Mouse (Mus musculus) frontal cortex, adult 2 months (tissue): ENCODE data around the gene Tnfsf10. TPM values are rescaled to one million over a fixed set of nuclear protein-coding genes. Genes with fewer than 3 reads are reported as not detected.

Experiments
- DNase-seq, 2 experiments: peaks; one replicate each; pipeline ENCODE4 v3.0.0; 2022; ENCODE audit warnings: low spot score in 1 of 2; ENCODE audit errors: extremely low spot score in 1 of 2
- polyA plus RNA-seq: library from polyadenylated mRNA; depleted of rRNA; stranded (reverse); fragments of >200 nt; gene quantifications from 2 replicates; pipeline ENCODE4 v1.2.3, GENCODE M21; 2012

Gene Tnfsf10
- polyA plus RNA-seq, 1 experiment: 2.2 TPM

GRCm38 (mm10) chr3:27302339-27303022 lies 14.3 kb upstream of the Tnfsf10 start:
- DNase-seq: no peak

GRCm38 (mm10) chr3:27306815-27307214 lies 10.0 kb upstream of the Tnfsf10 start:
- no peak for DNase-seq

GRCm38 (mm10) chr3:27310973-27311372 lies 5.9 kb upstream of the Tnfsf10 start:
- peak in 1 of 2 experiments; percentile 30 for DNase-seq

- DNase-seq: no peak
These were observed 5.4 kb upstream of the Tnfsf10 start for GRCm38 (mm10) chr3:27311475-27311874.

GRCm38 (mm10) chr3:27314506-27315164 lies 2.2 kb upstream of the Tnfsf10 start:
- DNase-seq: no peak

- DNase-seq: peak in 1 of 2 experiments; percentile 10
These were observed 628 bp downstream of the Tnfsf10 start for GRCm38 (mm10) chr3:27317288-27318024.

GRCm38 (mm10) chr3:27319650-27320049 lies 2.8 kb downstream of the Tnfsf10 start:
- no peak for DNase-seq

- no peak for DNase-seq
These were observed 4.0 kb downstream of the Tnfsf10 start for GRCm38 (mm10) chr3:27320613-27321495.

GRCm38 (mm10) chr3:27322591-27322990 lies 5.8 kb downstream of the Tnfsf10 start:
- DNase-seq: no peak

- no peak for DNase-seq
These were observed 6.7 kb downstream of the Tnfsf10 start for GRCm38 (mm10) chr3:27323551-27323950.

GRCm38 (mm10) chr3:27326633-27327191 lies 9.9 kb downstream of the Tnfsf10 start:
- DNase-seq: no peak

GRCm38 (mm10) chr3:27330706-27331105 lies 13.9 kb downstream of the Tnfsf10 start:
- no peak for DNase-seq

- DNase-seq: peak in 1 of 2 experiments; percentile 56
These were observed 21.6 kb downstream of the Tnfsf10 start for GRCm38 (mm10) chr3:27338437-27338836.

GRCm38 (mm10) chr3:27338887-27339286 lies 22.1 kb downstream of the Tnfsf10 start:
- no peak for DNase-seq

GRCm38 (mm10) chr3:27340757-27341156 lies 23.9 kb downstream of the Tnfsf10 start:
- DNase-seq: no peak

GRCm38 (mm10) chr3:27342462-27342861 lies 25.6 kb downstream of the Tnfsf10 start:
- no peak for DNase-seq

- DNase-seq: peak in 1 of 2 experiments; percentile 7
These were observed 28.7 kb downstream of the Tnfsf10 start for GRCm38 (mm10) chr3:27345526-27345925.

- DNase-seq: peak in 1 of 2 experiments; percentile 38
These were observed 31.6 kb downstream of the Tnfsf10 start for GRCm38 (mm10) chr3:27348462-27348861.

GRCm38 (mm10) chr3:27351105-27351504 lies 34.3 kb downstream of the Tnfsf10 start:
- DNase-seq: no peak

- no peak for DNase-seq
These were observed 42.4 kb downstream of the Tnfsf10 start for GRCm38 (mm10) chr3:27359100-27359720.
